Mouse (Mus musculus) ES-E14 (cell line): ENCODE data around the gene Fsip1.

Experiments
- CHD2 ChIP-seq: IDR thresholded peaks from 2 replicates; pipeline ENCODE4 v1.6.1; 2014; ENCODE audit warnings: mild to moderate bottlenecking, low read depth, low read length, inconsistent platforms
- HCFC1 ChIP-seq: IDR thresholded peaks from 2 replicates; pipeline ENCODE4 v1.6.1; 2012; ENCODE audit warnings: low read length, inconsistent platforms, borderline replicate concordance; ENCODE audit not compliant: insufficient read depth
- MAFK ChIP-seq: IDR thresholded peaks from 2 replicates; pipeline ENCODE4 v1.6.1; 2014; ENCODE audit warnings: mild to moderate bottlenecking, low read depth, low read length, inconsistent platforms; ENCODE audit not compliant: insufficient read depth
- ZC3H11A ChIP-seq: IDR thresholded peaks from 2 replicates; pipeline ENCODE4 v1.6.1; 2012; ENCODE audit warnings: low read depth, mild to moderate bottlenecking, inconsistent platforms, low read length, borderline replicate concordance
- ZNF384 ChIP-seq: IDR thresholded peaks from 2 replicates; pipeline ENCODE4 v1.6.1; 2012; ENCODE audit warnings: low read depth, low read length, inconsistent platforms

DNA sequence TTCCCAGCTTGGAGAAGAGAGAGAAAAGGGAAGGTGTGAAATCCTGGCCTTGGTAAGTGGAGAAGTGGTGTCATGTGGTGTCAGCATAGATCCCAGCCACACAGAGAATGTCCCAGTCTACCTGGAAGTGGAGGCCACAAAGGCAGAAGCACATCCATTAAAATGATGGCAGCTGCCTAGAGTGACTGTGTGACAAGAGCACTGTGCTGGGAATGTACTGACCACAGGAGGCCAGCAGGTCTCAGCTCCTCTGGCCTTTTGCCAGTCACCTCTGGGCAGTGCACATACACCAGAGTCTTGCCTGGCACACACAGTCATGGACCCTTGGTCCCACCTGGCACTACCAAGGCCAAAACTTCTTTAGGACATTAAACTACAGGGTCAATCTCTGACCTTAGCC lies 54.8 kb downstream of the Fsip1 start:
- TF ChIP-seq MAFK (no peak), CHD2 (no peak), HCFC1 (no peak), ZC3H11A (no peak), ZNF384 (no peak)
